Mouse (Mus musculus): ENCODE measurements around the gene Fkbp11. TPM values are rescaled to one million over a fixed set of nuclear protein-coding genes. Genes with fewer than 3 reads are reported as not detected.

Gene Fkbp11
- polyA plus RNA-seq, 1 experiment from 2014 or later: 28.8 TPM

GRCm38 (mm10) chr15:98768259-98768658 lies 40.3 kb upstream of the Fkbp11 start:
- no peak for ATAC-seq (ENCODE audit: low FRiP score, low TSS enrichment)
- Histone ChIP-seq H3K4me3 (ENCODE audit: low read length) (no peak overlapping the region), H3K27ac (ENCODE audit: low read depth, low read length) (no peak overlapping the region), H3K4me2 (replicated peaks; ENCODE audit: low read depth, low read length) (no peak overlapping the region), H3K4me1 (ENCODE audit: control insufficient read depth, insufficient read depth, low read length) (peaks cover 9% of the 10 kb centered on the region; the same call in 1 of the 2 replicates), H3K36me3 (ENCODE audit: control insufficient read depth, insufficient read depth, low read length) (no peaks in the 10 kb centered on the region), H3K9ac (ENCODE audit: low read depth, low read length) (no peak overlapping the region), H3K27me3 (ENCODE audit: control insufficient read depth, insufficient read depth, low read length) (peaks cover 30% of the 10 kb centered on the region), H3K9me3 (ENCODE audit: control insufficient read depth, low read length) (no peaks in the 10 kb centered on the region)
- 29% methylated on average over 5 of the region's 5 CpGs for whole genome bisulfite sequencing

DNA sequence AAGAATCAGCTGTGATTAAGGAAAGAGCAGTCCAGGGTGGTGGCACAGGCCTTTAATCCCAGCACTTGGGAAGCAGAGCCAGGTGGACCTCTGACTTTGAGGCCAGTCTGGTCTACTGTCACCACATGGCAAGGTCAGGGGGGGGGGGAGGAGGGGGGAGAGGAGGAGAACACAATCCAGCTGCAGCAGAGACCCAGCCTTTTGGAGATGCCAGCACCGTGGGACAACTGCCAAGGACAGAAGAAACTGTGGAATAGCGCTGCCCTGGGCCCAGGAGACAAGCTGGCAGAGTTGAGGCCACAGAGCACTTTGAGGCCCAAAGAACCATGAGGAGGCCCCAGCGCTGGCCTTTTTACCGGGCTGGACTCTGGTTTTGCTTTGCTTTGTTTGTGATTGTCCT lies 37.9 kb upstream of the Fkbp11 start:
- H3K4me1 ChIP-seq (ENCODE audit: control insufficient read depth, insufficient read depth, low read length): peaks cover 10% of the 10 kb centered on the region
- H3K36me3 ChIP-seq (ENCODE audit: control insufficient read depth, insufficient read depth, low read length): peaks cover 4% of the 10 kb centered on the region; the same call in 1 of the 2 replicates
- no peak overlapping the region for H3K4me3 ChIP-seq (ENCODE audit: low read length)
- no peaks in the 10 kb centered on the region for H3K9me3 ChIP-seq (ENCODE audit: control insufficient read depth, low read length)
- ATAC-seq (ENCODE audit: low FRiP score, low TSS enrichment): no peak
- 73% methylated on average over 4 of the region's 4 CpGs for WGBS
- peaks cover 9% of the 10 kb centered on the region for H3K27me3 ChIP-seq (ENCODE audit: control insufficient read depth, insufficient read depth, low read length)
- no peak overlapping the region for H3K4me2 ChIP-seq (replicated peaks; ENCODE audit: low read depth, low read length)
- no peak overlapping the region for H3K9ac ChIP-seq (ENCODE audit: low read depth, low read length)
- no peak overlapping the region for H3K27ac ChIP-seq (ENCODE audit: low read depth, low read length)

DNA sequence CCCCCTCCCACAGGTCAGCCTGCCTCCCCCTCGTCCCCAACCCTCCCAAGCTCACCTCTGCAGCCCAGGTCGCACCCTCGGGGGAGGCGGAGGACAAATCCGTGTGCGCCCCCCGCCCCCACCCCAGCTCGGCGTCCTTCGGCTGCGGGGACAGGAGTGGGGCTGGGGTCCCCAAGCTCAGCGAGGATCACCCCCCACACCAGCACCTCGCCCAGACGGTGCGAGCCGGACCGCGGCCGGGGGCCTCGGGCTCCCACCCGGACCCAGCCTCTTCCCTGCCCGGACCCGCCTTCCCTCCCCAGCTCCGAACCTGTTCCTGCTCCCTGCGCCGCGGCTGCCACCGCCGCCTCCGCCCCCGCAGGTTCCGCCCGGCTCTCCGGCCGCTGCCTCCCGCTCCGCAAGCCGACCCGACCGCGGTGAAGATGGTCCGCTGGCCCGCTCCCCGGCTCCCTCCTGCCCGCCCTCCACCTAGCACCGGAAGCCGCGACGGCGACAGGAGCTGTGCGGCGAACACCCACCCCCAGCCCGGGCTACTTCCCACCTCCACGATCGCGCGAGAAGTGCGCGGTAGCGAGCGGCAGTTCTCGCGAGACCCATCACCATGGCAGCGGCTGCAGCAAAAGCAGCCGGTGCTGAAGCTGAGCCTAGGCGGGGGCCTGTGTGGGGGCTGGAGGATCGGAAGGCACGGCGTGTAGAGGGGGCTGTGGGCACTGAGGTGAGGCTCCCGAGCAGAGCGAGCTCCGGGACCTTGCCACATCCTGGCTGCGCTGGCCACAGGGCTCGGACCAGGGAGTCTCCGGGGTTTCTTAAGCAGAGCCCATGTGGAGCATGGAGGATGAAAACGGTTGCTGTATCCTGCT lies 34.9 kb upstream of the Fkbp11 start, which contains the start of gene Arf3:
Gene Arf3, minus strand, starts transcription at position 545 of the 860 bp plus-strand sequence.
- peak within 1 kb of the TSS; percentile 76 for H3K4me2 ChIP-seq (replicated peaks; ENCODE audit: low read depth, low read length)
- peaks cover 14% of the 10 kb centered on the region for H3K36me3 ChIP-seq (ENCODE audit: control insufficient read depth, insufficient read depth, low read length)
- H3K4me3 ChIP-seq (ENCODE audit: low read length): peak within 1 kb of the TSS; percentile 99
- H3K4me1 ChIP-seq (ENCODE audit: control insufficient read depth, insufficient read depth, low read length): peaks cover 11% of the 10 kb centered on the region
- ATAC-seq (ENCODE audit: low FRiP score, low TSS enrichment): peak; percentile 95
- no peaks in the 10 kb centered on the region for H3K9me3 ChIP-seq (ENCODE audit: control insufficient read depth, low read length)
- WGBS: under 1% methylated on average over 62 of the region's 76 CpGs
- H3K9ac ChIP-seq (ENCODE audit: low read depth, low read length): peak within 1 kb of the TSS; percentile 94
- peak within 1 kb of the TSS; percentile 90 for H3K27ac ChIP-seq (ENCODE audit: low read depth, low read length)
- H3K27me3 ChIP-seq (ENCODE audit: control insufficient read depth, insufficient read depth, low read length): no peaks in the 10 kb centered on the region

- H3K27me3 ChIP-seq (ENCODE audit: control insufficient read depth, insufficient read depth, low read length): no peaks in the 10 kb centered on the region
- peak overlapping the region; percentile 94 for H3K9ac ChIP-seq (ENCODE audit: low read depth, low read length)
- ATAC-seq (ENCODE audit: low FRiP score, low TSS enrichment): peak; percentile 84
- H3K36me3 ChIP-seq (ENCODE audit: control insufficient read depth, insufficient read depth, low read length): peaks cover 14% of the 10 kb centered on the region
- no peaks in the 10 kb centered on the region for H3K9me3 ChIP-seq (ENCODE audit: control insufficient read depth, low read length)
- peak overlapping the region; percentile 99 for H3K4me3 ChIP-seq (ENCODE audit: low read length)
- peak overlapping the region; percentile 76 for H3K4me2 ChIP-seq (replicated peaks; ENCODE audit: low read depth, low read length)
- H3K27ac ChIP-seq (ENCODE audit: low read depth, low read length): peak overlapping the region; percentile 90
- peaks cover 11% of the 10 kb centered on the region for H3K4me1 ChIP-seq (ENCODE audit: control insufficient read depth, insufficient read depth, low read length)
- WGBS: under 1% methylated on average over 21 of the region's 24 CpGs
Measured at GRCm38 (mm10) chr15:98762201-98762621, 34.2 kb upstream of the Fkbp11 start.

DNA sequence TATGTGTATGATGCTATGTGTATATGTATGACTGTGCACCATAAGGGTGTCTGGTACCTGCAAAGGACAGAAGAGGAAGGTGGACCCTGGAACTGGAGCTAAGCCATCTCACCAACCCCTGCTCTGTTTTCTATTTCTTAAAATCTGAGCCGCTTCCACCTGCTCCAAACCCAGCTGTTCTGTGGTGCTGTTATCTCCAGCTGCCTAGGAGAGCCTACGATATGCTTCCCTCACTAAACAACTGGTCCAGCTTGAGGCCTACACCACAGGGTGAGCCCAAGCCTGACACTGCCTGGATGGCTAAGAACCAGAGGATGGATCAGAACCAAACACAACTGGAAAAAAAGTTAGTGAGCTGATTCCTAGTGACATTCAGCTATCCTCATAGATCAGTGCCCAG lies 26.1 kb upstream of the Fkbp11 start:
- Histone ChIP-seq H3K4me1 (ENCODE audit: control insufficient read depth, insufficient read depth, low read length) (no peaks in the 10 kb centered on the region), H3K36me3 (ENCODE audit: control insufficient read depth, insufficient read depth, low read length) (peaks cover 8% of the 10 kb centered on the region), H3K27ac (ENCODE audit: low read depth, low read length) (no peak overlapping the region), H3K4me3 (ENCODE audit: low read length) (no peak overlapping the region), H3K27me3 (ENCODE audit: control insufficient read depth, insufficient read depth, low read length) (no peaks in the 10 kb centered on the region), H3K9me3 (ENCODE audit: control insufficient read depth, low read length) (no peaks in the 10 kb centered on the region), H3K9ac (ENCODE audit: low read depth, low read length) (no peak overlapping the region), H3K4me2 (replicated peaks; ENCODE audit: low read depth, low read length) (no peak overlapping the region)
- ATAC-seq (ENCODE audit: low FRiP score, low TSS enrichment): no peak
- WGBS: 97% methylated on average over 2 of the region's 2 CpGs

DNA sequence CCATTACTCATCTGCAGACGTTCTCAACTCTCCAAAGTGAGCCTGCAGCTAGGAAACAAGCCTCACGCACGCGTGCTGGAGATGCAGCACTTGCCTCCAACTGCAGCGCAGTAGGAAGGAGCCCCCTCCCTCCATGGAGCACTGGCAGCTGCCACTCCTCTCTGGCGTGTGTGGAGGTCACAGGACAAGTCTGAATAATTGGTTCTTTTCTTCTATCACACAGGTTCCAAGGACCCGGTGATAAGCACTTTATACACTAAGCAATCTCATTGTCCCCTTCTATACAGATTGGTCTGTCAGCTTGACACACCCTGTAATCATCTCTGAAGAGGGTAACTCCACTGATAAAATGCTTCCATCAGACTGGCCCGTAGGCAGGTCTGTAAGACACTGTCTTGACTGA lies 25.0 kb upstream of the Fkbp11 start:
- Histone ChIP-seq H3K9ac (ENCODE audit: low read depth, low read length) (no peak overlapping the region), H3K4me1 (ENCODE audit: control insufficient read depth, insufficient read depth, low read length) (no peaks in the 10 kb centered on the region), H3K27me3 (ENCODE audit: control insufficient read depth, insufficient read depth, low read length) (no peaks in the 10 kb centered on the region), H3K9me3 (ENCODE audit: control insufficient read depth, low read length) (no peaks in the 10 kb centered on the region), H3K36me3 (ENCODE audit: control insufficient read depth, insufficient read depth, low read length) (peaks cover 7% of the 10 kb centered on the region; the same call in 1 of the 2 replicates), H3K4me3 (ENCODE audit: low read length) (no peak overlapping the region), H3K4me2 (replicated peaks; ENCODE audit: low read depth, low read length) (no peak overlapping the region), H3K27ac (ENCODE audit: low read depth, low read length) (no peak overlapping the region)
- 78% methylated on average over 8 of the region's 8 CpGs for WGBS
- no peak for ATAC-seq (ENCODE audit: low FRiP score, low TSS enrichment)

DNA sequence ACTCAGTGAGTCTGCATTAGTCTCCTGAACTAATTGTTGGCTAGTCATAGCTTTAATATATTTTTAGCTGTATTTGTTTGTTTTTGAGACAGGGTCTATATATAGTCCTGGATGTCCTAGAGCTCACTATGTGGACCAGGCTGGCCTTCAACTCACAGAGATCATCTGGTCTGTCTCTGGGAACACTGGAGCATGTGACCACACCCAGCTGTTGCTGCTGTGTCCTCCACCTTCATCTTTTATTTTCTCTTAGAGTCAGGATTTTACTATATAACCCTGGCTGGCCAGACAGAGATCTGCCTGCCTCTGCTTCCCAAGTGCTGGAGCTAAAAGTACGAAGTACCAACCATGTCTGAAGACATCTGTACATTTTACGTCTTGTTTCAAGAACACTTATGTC lies 21.1 kb upstream of the Fkbp11 start:
- peaks cover 6% of the 10 kb centered on the region for H3K36me3 ChIP-seq (ENCODE audit: control insufficient read depth, insufficient read depth, low read length)

GRCm38 (mm10) chr15:98747296-98747695 lies 19.3 kb upstream of the Fkbp11 start:
- ATAC-seq (ENCODE audit: low FRiP score, low TSS enrichment): no peak
- WGBS: 80% methylated on average over 6 of the region's 6 CpGs
- no peak overlapping the region for H3K27ac ChIP-seq (ENCODE audit: low read depth, low read length)

More for the DNA sequence above, 21.1 kb upstream of the Fkbp11 start:
- H3K4me1 ChIP-seq (ENCODE audit: control insufficient read depth, insufficient read depth, low read length): no peaks in the 10 kb centered on the region
- H3K27ac ChIP-seq (ENCODE audit: low read depth, low read length): no peak overlapping the region
- WGBS: 99% methylated on average over 2 of the region's 2 CpGs
- H3K9ac ChIP-seq (ENCODE audit: low read depth, low read length): no peak overlapping the region
- H3K9me3 ChIP-seq (ENCODE audit: control insufficient read depth, low read length): no peaks in the 10 kb centered on the region
- ATAC-seq (ENCODE audit: low FRiP score, low TSS enrichment): no peak
- no peak overlapping the region for H3K4me2 ChIP-seq (replicated peaks; ENCODE audit: low read depth, low read length)
- no peaks in the 10 kb centered on the region for H3K27me3 ChIP-seq (ENCODE audit: control insufficient read depth, insufficient read depth, low read length)
- H3K4me3 ChIP-seq (ENCODE audit: low read length): no peak overlapping the region

DNA sequence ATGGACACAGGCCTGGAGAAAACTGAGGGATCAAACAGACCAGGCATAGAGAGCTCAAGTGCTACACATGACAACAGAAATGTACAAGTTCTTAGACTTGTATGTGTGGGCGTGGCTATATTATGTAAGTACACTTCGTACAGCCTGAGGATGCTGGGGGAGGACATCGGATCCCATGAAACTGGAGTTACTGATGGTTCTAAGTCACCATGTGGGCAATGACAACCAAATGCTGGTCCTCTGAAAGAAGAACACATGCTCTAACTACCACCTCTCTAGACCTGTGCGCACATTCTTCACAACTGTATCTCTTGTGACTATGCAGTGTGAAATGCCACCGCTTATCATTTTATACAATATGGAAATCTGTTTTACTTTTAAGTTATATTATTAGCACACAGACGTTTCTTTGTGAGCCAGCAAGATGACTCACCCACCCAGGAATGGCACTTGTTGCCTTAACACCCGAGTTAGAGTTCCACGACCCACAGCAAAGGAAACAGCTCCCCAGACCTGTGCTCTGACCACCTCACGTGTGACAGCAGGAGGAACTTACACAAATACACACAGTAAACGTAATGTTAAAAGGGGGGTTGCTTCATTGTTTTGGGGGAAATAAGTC lies 18.5 kb upstream of the Fkbp11 start:
- 84% methylated on average over 10 of the region's 10 CpGs for WGBS
- peaks cover 19% of the 10 kb centered on the region for H3K36me3 ChIP-seq (ENCODE audit: control insufficient read depth, insufficient read depth, low read length)
- H3K9ac ChIP-seq (ENCODE audit: low read depth, low read length): no peak overlapping the region
- no peak overlapping the region for H3K27ac ChIP-seq (ENCODE audit: low read depth, low read length)
- H3K9me3 ChIP-seq (ENCODE audit: control insufficient read depth, low read length): no peaks in the 10 kb centered on the region
- H3K4me2 ChIP-seq (replicated peaks; ENCODE audit: low read depth, low read length): no peak overlapping the region
- no peak for ATAC-seq (ENCODE audit: low FRiP score, low TSS enrichment)
- no peaks in the 10 kb centered on the region for H3K27me3 ChIP-seq (ENCODE audit: control insufficient read depth, insufficient read depth, low read length)
- H3K4me3 ChIP-seq (ENCODE audit: low read length): no peak overlapping the region
- no peaks in the 10 kb centered on the region for H3K4me1 ChIP-seq (ENCODE audit: control insufficient read depth, insufficient read depth, low read length)

More at GRCm38 (mm10) chr15:98747296-98747695, 19.3 kb upstream of the Fkbp11 start:
- H3K36me3 ChIP-seq (ENCODE audit: control insufficient read depth, insufficient read depth, low read length): peaks cover 13% of the 10 kb centered on the region
- no peak overlapping the region for H3K4me2 ChIP-seq (replicated peaks; ENCODE audit: low read depth, low read length)
- no peak overlapping the region for H3K4me3 ChIP-seq (ENCODE audit: low read length)
- no peaks in the 10 kb centered on the region for H3K27me3 ChIP-seq (ENCODE audit: control insufficient read depth, insufficient read depth, low read length)
- no peak overlapping the region for H3K9ac ChIP-seq (ENCODE audit: low read depth, low read length)
- no peaks in the 10 kb centered on the region for H3K4me1 ChIP-seq (ENCODE audit: control insufficient read depth, insufficient read depth, low read length)
- H3K9me3 ChIP-seq (ENCODE audit: control insufficient read depth, low read length): no peaks in the 10 kb centered on the region
